Mouse (Mus musculus): ENCODE measurements around the gene Ugt1a9. TPM values are rescaled to one million over a fixed set of nuclear protein-coding genes. Genes with fewer than 3 reads are reported as not detected.

The Ugt1a9 gene
- polyA plus RNA-seq, 2 experiments, result 0.21 to 0.34 TPM

GRCm38 (mm10) chr1:88217144-88217543, 146.5 kb downstream of the Ugt1a9 start:
- no peak for DNase-seq (ENCODE audit: low read depth in 3 of 3, low spot score in 3 of 3)
- ATAC-seq (ENCODE audit: insufficient read depth), result no peak

GRCm38 (mm10) chr1:88217576-88217975, 147.0 kb downstream of the Ugt1a9 start:
- no peak for ATAC-seq (ENCODE audit: insufficient read depth)
- Histone ChIP-seq H3K36me3 (replicated peaks; ENCODE audit: control insufficient read depth, insufficient read depth, low read depth) (no peaks in the 10 kb centered on the region), H3K9ac (replicated peaks) (no peak overlapping the region), H3K4me2 (ENCODE audit: low read depth) (no peak overlapping the region), H3K27me3 (ENCODE audit: control insufficient read depth, insufficient read depth, low read length) (no peaks in the 10 kb centered on the region), H3K9me3 (ENCODE audit: control insufficient read depth, low read length) (peaks cover 21% of the 10 kb centered on the region), H3K27ac (no peak overlapping the region), H3K4me1 (replicated peaks; ENCODE audit: control insufficient read depth in 2 of 2, insufficient read depth in 2 of 2, low read length in 1 of 2) (no peaks in the 10 kb centered on the region), H3K4me3 (ENCODE audit: insufficient read depth in 1 of 2, low read depth in 2 of 2, low read length in 2 of 2) (no peak overlapping the region)
- WGBS (ENCODE audit: insufficient replicate concordance), result 27% methylated on average over 3 of the region's 3 CpGs
- TF ChIP-seq CTCF (IDR thresholded peaks at IDR 0.05; ENCODE audit: low read depth), result no peak
- no peak for DNase-seq (ENCODE audit: low read depth in 3 of 3, low spot score in 3 of 3)

More at GRCm38 (mm10) chr1:88217144-88217543, 146.5 kb downstream of the Ugt1a9 start:
- Histone ChIP-seq H3K4me3 (ENCODE audit: insufficient read depth in 1 of 2, low read depth in 2 of 2, low read length in 2 of 2) (no peak overlapping the region), H3K9ac (replicated peaks) (no peak overlapping the region), H3K9me3 (ENCODE audit: control insufficient read depth, low read length) (peaks cover 21% of the 10 kb centered on the region), H3K4me2 (ENCODE audit: low read depth) (no peak overlapping the region), H3K36me3 (replicated peaks; ENCODE audit: control insufficient read depth, insufficient read depth, low read depth) (no peaks in the 10 kb centered on the region), H3K27ac (no peak overlapping the region), H3K27me3 (ENCODE audit: control insufficient read depth, insufficient read depth, low read length) (no peaks in the 10 kb centered on the region), H3K4me1 (replicated peaks; ENCODE audit: control insufficient read depth in 2 of 2, insufficient read depth in 2 of 2, low read length in 1 of 2) (no peaks in the 10 kb centered on the region)
- TF ChIP-seq CTCF (IDR thresholded peaks at IDR 0.05; ENCODE audit: low read depth), result no peak
- no peak for TF ChIP-seq EP300 (IDR thresholded peaks at IDR 0.05; ENCODE audit: low read depth)
- 37% methylated on average over 2 of the region's 2 CpGs for WGBS (ENCODE audit: insufficient replicate concordance)

- H3K27ac ChIP-seq, result no peak overlapping the region
- H3K4me2 ChIP-seq (ENCODE audit: low read depth), result no peak overlapping the region
Measured at GRCm38 (mm10) chr1:88218051-88218450, 147.5 kb downstream of the Ugt1a9 start.

GRCm38 (mm10) chr1:88218591-88218990, 148.0 kb downstream of the Ugt1a9 start:
- Histone ChIP-seq H3K9ac (replicated peaks) (no peak overlapping the region), H3K27me3 (ENCODE audit: control insufficient read depth, insufficient read depth, low read length) (no peaks in the 10 kb centered on the region), H3K27ac (no peak overlapping the region), H3K9me3 (ENCODE audit: control insufficient read depth, low read length) (peaks cover 11% of the 10 kb centered on the region), H3K4me1 (replicated peaks; ENCODE audit: control insufficient read depth in 2 of 2, insufficient read depth in 2 of 2, low read length in 1 of 2) (no peaks in the 10 kb centered on the region), H3K36me3 (replicated peaks; ENCODE audit: control insufficient read depth, insufficient read depth, low read depth) (no peaks in the 10 kb centered on the region), H3K4me3 (ENCODE audit: insufficient read depth in 1 of 2, low read depth in 2 of 2, low read length in 2 of 2) (no peak overlapping the region), H3K4me2 (ENCODE audit: low read depth) (no peak overlapping the region)
- ATAC-seq (ENCODE audit: insufficient read depth) (no peak), DNase-seq (ENCODE audit: low read depth in 3 of 3, low spot score in 3 of 3) (no peak)
- TF ChIP-seq CTCF (IDR thresholded peaks at IDR 0.05; ENCODE audit: low read depth) (no peak), EP300 (IDR thresholded peaks at IDR 0.05; ENCODE audit: low read depth) (no peak)
- 37% methylated on average over 4 of the region's 4 CpGs for WGBS (ENCODE audit: insufficient replicate concordance)

More at GRCm38 (mm10) chr1:88218051-88218450, 147.5 kb downstream of the Ugt1a9 start:
- no peak for ATAC-seq (ENCODE audit: insufficient read depth)
- no peak for DNase-seq (ENCODE audit: low read depth in 3 of 3, low spot score in 3 of 3)
- Histone ChIP-seq H3K36me3 (replicated peaks; ENCODE audit: control insufficient read depth, insufficient read depth, low read depth) (no peaks in the 10 kb centered on the region), H3K9me3 (ENCODE audit: control insufficient read depth, low read length) (peaks cover 17% of the 10 kb centered on the region), H3K4me1 (replicated peaks; ENCODE audit: control insufficient read depth in 2 of 2, insufficient read depth in 2 of 2, low read length in 1 of 2) (no peaks in the 10 kb centered on the region), H3K9ac (replicated peaks) (no peak overlapping the region), H3K27me3 (ENCODE audit: control insufficient read depth, insufficient read depth, low read length) (no peaks in the 10 kb centered on the region), H3K4me3 (ENCODE audit: insufficient read depth in 1 of 2, low read depth in 2 of 2, low read length in 2 of 2) (no peak overlapping the region)
- WGBS (ENCODE audit: insufficient replicate concordance), result 51% methylated on average over 9 of the region's 9 CpGs
- TF ChIP-seq CTCF (IDR thresholded peaks at IDR 0.05; ENCODE audit: low read depth) (no peak), EP300 (IDR thresholded peaks at IDR 0.05; ENCODE audit: low read depth) (no peak)

GRCm38 (mm10) chr1:88219054-88219453, 148.5 kb downstream of the Ugt1a9 start:
- H3K4me1 ChIP-seq (replicated peaks; ENCODE audit: control insufficient read depth in 2 of 2, insufficient read depth in 2 of 2, low read length in 1 of 2), result no peaks in the 10 kb centered on the region
- no peak for DNase-seq (ENCODE audit: low read depth in 3 of 3, low spot score in 3 of 3)
- no peak overlapping the region for H3K27ac ChIP-seq
- 7% methylated on average over 1 of the region's 1 CpGs for WGBS (ENCODE audit: insufficient replicate concordance)
- H3K4me2 ChIP-seq (ENCODE audit: low read depth), result no peak overlapping the region
- H3K4me3 ChIP-seq (ENCODE audit: insufficient read depth in 1 of 2, low read depth in 2 of 2, low read length in 2 of 2), result no peak overlapping the region
- H3K9me3 ChIP-seq (ENCODE audit: control insufficient read depth, low read length), result peaks cover 7% of the 10 kb centered on the region
- H3K27me3 ChIP-seq (ENCODE audit: control insufficient read depth, insufficient read depth, low read length), result no peaks in the 10 kb centered on the region
- ATAC-seq (ENCODE audit: insufficient read depth), result no peak
- TF ChIP-seq CTCF (IDR thresholded peaks at IDR 0.05; ENCODE audit: low read depth) (no peak), EP300 (IDR thresholded peaks at IDR 0.05; ENCODE audit: low read depth) (no peak)
- no peaks in the 10 kb centered on the region for H3K36me3 ChIP-seq (replicated peaks; ENCODE audit: control insufficient read depth, insufficient read depth, low read depth)
- H3K9ac ChIP-seq (replicated peaks), result no peak overlapping the region

All from liver, embryonic 14.5 days (tissue).